Mouse (Mus musculus) adrenal gland, postnatal 14 days (tissue): ENCODE results near the gene Spg7. TPM values are rescaled to one million over a fixed set of nuclear protein-coding genes. Genes with fewer than 3 reads are reported as not detected.
"Not testable (repeated sequence)": the region's sequence is repeated elsewhere in the genome, so short reads cannot be mapped to it uniquely, and the experiment has no call there.

ENCODE experiments used
- DNase-seq: peaks from one replicate; pipeline ENCODE4 v3.0.0; 2021; ENCODE audit warnings: mixed read lengths
- total RNA-seq: library from RNA; stranded (reverse); gene quantifications from 2 replicates; pipeline ENCODE4 v1.2.3, GENCODE M21; 2021

Gene Spg7
- total RNA-seq, 1 experiment from 2014 or later: 79.6 TPM

DNA sequence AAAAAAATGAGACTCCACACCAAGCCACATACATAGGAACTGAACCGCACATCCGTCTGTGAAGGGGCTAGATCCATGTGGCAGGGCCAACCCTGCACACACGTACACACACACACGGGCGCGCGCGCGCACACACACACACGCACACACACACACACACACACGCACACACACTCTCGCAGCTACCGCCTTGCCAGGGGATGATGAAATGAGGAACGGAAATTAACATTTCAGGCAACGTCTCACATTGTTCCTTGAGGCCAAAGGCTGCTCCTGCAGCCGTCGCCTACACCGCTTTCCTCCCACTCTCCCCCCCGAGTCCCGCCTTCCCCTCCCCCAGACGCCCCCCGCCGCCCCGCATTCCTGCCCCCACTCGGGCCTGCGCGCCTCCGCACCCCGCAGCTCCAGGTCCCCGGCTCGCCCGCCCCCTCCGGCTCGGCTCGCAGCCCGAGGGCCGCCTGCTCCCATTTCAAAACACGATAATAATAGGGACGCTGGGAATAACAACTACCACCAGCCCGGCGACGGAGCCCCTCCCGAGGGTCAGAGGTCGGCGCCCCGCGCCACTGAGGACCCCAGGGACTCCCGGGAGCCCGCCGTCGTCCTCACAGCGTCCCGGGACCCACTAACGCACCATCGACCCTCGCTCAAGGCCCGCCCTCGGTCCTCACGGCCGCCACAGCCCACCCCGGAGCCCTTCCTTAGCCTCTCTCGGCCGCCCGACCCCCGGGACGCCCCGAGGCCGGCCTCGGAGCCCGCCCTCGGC lies 21.6 kb upstream of the Spg7 start:
- peak; percentile 75 for DNase-seq

DNA sequence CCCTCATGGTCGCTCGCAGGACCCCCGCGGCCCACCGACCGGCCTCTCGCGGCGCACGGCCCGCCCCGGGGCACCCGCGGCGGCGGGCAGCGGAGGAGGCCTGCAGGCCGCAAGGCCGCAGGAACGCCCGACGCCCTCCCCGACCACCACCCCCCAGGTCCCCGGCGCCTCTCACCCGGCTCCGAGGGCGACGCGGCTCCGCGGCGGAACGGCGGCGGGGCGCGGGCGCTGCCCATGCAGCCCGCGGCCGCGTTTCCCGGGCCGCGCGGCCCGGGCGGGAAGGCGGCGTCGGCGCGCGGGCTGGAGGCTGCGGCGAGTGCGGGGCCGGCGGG lies 21.0 kb upstream of the Spg7 start:
- DNase-seq: peak; percentile 51

DNA sequence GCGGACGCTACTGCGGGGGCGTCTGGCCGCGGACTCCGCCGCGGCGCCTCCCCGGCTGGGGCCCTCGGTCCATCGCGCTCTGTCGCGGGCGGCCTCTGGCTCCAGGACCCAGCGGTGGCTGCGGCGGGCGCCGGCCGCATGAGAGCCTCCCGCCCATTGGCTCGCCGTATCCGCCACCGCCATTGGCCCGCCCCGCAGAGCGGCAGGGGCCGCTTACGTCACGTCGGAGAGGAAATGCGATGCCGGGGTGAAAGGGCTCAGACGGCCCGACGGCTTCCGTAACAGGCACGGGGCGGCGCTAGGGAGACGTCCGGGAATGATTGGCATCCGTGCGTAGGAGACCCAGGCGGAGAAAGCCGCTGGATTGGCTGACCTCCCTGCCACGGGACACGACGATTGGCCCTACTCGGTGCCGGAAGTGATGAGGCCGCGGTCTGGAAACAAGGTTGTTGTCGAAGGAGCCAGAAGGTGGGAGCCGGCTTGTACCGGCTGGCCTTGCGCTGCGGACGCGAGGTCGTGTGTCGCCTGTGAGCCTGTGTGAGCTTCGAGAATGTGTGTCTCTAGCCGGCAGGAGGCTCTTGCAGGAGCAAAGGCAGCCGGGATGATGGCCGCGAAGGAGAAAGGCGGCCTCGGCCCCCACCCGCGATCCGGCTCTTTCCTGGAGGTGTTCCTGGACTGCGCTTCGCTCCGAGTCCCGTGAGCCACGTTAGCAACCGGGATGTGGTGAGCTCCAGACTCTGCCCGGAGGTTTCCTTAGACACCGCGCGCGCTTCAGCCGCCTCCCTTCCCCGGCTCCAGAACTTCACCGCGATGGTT lies 20.4 kb upstream of the Spg7 start, which contains the start of gene Ankrd11:
Ankrd11 (minus strand) TSS at position 120 of the 816 bp plus-strand sequence.
- peak; percentile 99 for DNase-seq

DNA sequence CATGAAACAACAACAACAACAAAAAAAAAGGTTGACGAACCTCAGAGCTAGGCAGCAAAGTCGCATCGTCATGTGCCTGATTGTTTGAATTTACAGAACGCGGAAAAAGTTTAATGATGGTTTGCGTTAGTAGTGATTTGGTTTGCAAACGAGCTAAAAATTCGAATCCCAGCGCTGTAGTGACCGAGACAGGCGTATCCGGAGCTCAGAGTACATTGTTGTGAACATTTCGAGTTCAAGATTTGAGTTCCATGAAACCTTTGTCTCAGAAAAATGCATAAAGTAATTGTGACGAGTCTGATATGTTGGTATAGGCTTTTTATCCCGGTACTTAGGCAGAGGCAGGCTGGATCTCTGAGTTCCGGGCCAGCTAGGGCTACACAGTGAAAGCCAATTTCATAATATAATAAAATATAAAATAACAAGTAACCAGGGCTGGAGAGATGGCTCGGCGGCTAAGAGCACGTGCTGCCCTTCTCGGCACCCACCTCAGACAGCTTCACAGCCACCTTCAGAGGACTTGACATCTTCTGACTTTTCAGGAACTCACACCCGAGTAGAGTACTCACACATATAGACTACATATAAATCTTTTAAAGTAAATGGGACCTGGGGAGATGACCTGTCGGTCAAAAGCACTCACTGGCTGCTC lies 19.6 kb upstream of the Spg7 start:
- DNase-seq: no peak

DNA sequence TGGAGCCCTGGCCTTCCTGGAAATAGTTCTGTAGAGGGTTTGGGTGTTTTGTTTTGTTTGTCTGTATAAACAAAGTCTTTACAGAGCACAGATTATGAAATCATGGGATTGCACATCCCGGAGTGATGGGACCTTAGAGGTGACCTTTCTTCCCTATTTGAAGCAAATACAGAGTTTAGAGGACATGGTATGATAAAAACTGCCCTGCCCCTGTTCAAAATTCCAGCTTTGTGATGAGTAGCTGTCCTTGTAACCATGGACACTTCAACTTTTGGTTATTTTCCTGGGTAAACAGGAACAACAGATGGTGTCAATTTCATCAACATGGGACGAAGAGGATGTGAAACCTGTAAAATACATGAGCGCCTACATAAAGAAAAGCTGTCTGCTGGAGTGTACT lies 18.8 kb upstream of the Spg7 start:
- DNase-seq: no peak

DNA sequence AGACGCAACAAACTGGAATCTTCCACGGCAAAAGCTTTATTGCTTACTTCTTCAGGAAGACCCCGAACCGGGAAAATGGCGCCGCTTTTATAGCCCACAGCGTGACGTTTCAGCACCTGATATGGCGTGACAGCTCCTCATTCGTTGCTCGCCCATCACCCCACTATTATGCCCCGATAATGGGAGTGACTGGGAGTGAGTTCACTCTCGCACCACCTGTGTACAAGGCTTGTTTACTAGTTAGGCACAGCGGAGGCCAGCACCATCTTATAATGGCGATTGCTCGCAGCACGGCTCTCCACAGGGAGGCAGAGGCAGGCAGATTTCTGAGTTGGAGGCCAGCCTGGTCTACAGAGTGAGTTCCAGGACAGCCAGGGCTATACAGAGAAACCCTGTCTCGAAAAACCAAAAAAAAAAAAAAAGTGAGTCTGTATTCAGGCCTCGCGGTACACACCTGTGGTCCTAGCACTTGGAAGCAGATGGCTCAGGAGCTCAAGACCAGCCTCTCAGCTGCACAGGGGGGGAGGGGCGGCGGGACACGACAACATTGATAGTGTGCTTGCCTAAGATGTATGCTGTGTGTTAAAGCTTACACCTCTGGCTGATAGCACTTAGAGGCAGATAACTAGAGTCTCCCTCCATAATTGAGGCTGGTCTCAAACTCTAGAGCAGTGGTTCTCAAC lies 17.9 kb upstream of the Spg7 start:
- not testable (repeated sequence) for DNase-seq

DNA sequence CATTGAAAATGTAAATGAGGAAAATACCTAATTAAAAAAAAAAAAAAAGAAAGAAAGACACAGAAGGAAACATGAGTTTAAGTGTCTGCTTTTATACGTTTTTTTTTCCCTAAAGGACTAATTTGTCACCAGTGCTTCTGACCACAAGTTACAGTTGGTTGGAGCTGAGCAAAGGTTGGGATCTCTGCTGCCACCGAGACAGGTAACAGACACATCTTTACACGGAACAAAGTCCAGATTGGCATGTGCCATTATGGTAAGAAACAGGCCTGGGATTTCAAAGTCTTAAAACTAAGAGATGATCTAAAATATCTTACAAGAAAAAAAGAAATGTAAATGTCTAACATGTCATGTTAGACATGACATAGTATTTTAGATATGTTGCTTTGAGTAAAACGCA lies 16.0 kb upstream of the Spg7 start:
- DNase-seq: no peak

DNA sequence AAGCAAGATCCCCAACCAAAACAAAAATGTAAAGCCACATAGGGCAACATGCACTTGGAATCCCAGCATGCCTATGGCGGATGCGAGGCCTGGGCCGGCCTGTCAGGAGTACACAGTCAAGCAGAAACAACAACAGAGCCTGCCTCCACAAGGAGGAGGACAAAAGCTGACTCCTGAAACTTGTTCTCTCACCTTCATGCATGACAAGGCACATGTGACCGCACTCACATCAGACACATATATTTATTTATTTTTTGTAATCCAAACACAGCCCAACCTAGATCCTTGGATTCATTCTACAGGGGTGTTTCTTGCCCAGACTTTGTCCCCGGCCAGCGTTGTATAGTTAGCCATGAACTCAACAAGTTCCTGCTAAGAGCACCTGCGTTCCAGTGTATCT lies 14.9 kb upstream of the Spg7 start:
- no peak for DNase-seq

DNA sequence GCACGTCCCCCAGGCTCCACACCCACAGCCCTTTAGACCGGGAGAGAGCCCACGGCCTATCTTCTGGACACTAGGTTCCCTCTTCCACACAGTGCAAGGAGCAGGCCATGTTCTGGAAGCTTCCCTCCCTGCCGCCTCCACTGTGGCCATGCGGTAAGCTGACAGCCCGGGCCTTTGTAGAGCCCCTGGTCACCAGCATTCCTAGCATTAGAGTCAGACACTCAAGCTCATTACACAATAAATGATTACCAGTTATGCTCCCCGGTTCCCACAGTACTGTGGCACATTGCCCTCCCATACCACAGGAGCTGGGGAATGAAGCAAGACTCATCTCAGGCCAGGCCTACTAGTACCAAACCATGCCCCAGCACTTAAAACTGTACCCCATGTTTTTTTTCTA lies 14.3 kb upstream of the Spg7 start:
- DNase-seq: no peak

DNA sequence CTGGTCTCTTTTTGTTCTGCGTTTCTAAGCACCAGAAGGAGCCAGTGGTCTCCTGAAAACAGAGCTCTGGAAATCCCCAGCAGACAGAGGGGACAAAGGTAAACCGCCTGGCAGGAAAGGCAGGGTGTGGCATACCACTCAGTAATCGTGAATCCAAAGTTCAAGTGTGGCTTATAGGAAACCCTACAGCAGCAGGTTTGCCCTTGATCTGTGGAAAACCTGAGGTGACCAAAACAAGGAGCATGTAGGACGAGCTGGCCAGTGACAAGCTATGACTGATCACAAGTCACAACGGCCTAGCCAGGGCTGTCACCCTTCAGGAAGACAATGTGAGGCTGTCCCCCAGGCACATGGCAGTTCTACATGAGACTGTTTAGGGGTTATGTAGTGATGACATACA lies 11.3 kb upstream of the Spg7 start:
- DNase-seq: no peak

DNA sequence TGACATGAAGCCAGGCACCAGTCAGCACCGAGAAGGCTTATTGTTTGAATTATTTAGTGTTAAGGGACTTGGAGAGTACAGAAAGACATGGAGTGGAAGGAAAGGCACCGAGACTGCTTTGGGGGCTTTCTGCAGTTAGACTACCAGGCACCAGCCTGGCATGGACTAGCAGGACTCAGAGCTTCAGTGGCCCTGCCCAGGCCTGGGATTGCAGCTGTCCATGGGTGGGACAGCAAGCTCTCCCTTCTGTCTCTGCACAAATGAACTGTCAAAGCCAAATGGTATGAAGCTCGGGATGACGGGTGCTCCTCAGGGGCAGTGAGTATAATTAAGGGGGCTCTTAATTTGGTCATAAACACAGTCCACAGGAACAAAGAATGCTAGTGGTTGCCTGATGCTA lies 1.3 kb downstream of the Spg7 start:
- no peak for DNase-seq

DNA sequence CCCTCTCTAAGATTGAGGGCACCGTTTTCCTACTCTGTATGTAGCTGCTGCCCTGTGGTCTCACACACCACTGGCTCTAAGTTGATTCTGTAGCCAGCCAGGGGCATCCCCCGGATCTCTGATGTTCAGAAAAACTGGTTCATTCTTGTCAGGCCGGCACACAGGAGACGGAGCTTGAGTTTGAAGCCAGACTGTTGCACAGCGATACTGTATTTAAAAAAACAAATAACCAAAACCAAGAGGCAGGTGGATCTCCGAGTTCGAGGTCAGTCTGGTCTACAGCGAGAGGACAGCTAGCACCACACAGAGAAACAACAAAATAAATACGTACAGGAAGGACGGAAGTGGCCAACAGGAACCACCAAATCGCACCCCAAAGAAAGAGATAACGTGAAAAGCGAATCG lies 2.1 kb downstream of the Spg7 start:
- DNase-seq: peak; percentile 39

DNA sequence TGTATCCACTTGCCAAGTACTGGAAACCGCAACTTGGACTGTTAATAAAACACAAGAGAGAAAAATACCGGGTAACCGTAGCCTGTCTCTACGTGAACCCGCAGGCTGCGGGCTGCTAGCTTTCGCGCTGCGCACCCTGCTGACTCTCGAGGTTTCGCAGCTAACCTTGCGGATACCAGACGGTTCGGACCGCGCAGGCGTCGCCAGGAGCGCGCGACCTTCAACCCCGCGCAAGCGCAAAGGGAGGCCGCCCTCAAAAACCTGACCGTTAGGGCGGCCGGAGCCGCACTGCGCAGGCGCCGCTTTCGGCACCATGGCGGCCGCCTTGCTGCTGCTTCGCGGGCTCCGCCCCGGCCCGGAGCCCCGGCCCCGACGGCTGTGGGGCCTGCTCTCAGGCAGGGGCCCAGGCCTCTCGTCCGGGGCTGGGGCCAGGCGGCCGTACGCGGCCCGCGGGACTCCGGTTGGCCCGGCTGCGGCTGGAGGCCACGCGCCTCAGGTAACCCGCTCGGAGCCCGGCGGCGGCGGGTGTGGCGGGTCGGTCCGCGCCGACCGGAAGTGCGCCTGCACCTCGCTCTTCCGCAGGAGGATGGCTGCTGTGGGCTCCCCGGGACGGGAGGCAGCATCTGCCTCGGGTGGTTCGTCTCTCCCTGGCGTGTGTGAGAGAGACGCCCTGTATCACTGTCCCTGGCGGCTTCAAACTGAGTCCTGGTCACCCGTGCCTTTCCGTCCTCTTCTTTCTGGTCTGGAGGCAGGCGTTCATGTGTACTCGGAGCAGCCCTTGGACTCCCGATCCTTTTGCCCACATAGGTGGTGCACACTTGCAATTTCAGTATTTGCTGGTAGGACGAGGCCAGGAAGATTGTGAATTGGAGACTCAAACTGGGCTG lies 2.7 kb downstream of the Spg7 start:
- peak; percentile 98 for DNase-seq

DNA sequence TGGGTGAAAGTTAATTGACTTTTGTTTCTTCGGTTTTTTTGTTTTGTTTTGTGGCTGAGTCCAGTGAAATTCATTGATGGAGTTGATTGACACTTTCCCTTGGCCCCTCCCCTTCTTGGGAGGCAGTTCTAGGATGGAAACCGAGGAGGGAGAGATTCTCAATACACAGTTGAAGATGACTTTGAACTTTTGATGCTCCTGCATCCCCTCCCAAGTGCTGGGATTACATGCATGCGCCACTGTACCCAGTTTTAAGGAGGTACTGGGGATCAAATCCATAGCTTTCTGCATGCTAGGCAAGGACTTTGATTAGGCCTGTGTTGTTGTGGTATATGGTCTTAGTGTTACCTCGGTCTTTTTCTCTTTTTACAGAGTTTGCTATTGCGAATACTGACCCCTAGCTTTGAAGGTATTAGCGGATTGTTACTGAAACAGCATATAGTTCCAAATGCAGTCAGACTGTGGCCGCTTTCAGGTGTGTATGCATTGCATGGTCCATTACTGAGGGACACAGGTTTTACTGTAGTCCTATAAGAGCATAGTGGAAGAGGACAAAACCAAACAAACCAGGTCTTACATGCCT lies 3.5 kb downstream of the Spg7 start:
- DNase-seq: peak; percentile 27

DNA sequence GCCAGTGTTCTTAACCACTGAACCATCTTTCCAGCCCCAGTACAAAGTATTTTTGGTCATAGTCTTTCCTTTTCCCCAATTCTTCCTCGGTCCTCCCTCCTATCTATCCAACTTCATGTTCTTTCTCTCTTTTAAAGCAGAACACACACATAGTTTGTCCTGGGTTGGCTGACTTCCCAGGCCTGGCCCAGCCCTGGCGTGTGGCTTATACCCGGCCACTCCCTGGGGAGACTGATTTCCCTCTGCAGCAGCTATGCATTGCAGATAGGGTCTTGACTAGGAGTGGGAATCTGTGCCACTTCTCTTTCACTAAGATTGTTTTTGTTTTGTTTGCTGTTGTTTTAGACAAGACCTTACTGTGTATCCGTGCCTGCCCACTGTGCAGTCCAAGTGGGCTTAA lies 8.4 kb downstream of the Spg7 start:
- peak; percentile 47 for DNase-seq

DNA sequence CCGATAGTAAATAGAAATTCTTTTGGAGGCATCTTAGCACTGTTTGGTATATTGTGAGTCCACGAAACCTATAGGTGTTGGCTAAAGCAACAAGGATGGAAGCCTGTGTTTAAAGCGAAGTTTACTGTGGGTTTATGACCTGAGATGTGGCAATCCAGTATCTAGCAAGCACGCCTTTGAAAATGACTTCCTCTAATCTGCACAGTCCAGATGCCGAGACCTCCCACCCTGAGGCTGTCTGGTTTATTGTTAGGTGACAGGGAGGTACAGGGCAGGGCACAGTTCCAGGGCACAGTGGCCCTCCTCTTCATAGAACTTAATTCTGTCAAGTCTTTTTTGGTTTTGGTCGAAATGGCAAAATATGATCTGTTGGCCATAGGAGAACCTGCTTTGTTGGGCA lies 14.5 kb downstream of the Spg7 start:
- DNase-seq: no peak

DNA sequence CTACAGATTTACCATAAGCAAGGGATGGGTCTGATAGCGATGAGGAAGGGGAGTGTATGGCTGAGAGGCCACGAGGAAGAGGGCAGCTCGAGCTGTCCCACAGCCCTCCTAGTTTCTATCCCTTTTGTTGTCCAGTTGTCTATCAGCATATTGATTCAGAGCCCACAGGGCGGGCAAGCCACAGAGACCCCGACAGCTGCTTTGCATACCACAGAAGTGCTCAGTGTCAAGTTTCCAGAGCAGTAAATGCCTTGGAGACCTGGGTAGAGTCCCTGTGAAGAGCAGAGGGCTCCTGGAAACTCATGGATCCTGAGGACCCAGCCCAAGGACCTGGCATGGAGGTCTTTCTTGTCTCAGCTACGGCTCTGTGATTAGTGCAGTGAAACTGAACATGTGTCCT lies 20.3 kb downstream of the Spg7 start:
- DNase-seq: no peak

DNA sequence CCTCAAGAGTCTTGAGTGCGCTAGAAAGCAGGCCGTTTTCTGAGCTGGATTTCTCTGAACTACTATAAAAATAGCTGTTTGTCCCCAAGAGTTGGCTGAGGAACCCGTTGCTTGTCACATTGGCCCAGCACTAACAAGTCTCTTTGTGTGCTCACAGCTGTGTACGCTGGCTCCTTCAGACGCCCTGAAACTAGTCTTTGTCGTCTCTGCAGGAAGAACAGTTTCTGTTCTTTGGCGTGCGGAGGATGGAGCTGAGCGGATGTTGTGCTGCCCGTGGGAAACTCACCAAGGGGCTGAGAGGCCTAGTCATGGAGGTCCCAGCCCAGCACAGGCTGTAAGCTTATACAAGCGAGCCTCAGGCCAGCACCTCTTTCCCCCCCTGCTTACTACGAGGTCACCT lies 20.9 kb downstream of the Spg7 start:
- DNase-seq: no peak

DNA sequence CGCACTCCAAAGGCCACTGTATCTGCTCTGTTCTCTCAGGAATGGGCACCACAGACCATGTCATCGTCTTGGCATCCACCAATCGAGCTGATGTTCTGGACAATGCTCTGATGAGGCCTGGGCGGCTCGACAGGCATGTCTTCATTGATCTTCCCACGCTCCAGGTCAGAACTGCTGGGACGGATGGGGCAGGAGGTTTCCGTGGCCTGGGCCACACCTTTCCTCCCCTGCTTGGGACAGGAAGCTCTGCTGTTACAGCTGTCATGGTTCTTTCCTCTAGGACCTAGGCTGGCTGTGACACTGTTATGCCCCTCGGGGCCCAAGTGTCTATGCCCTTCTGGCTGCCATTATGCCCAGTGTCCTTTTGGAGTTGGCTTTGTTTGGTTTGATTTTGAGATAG lies 24.5 kb downstream of the Spg7 start:
- no peak for DNase-seq

DNA sequence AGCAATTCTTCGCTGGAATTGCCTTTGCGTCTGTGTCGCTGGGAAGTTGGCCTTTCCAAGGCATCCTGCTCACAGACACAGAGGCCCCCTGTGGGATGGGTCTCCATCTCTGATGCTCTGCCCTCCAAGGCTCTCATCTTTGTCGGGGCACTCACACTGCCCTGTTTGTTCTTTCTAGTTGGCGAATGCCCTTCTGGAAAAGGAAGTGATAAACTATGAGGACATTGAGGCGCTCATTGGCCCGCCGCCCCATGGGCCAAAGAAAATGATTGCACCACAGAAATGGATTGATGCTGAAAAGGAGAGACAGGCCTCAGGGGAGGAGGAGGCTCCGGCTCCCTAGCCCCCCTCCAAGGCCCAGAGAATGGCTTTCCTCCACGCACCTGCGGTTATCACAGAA lies 34.5 kb downstream of the Spg7 start:
- DNase-seq: no peak
